Mouse (Mus musculus) heart, postnatal 0 days (tissue): Measurements from ENCODE around the gene Npff.

Experiments
- CTCF ChIP-seq: IDR thresholded peaks from 2 replicates; pipeline ENCODE4 v1.5.1; 2016; ENCODE audit warnings: antibody characterized with exemption, control low read depth, low read depth
- EP300 ChIP-seq: IDR thresholded peaks from 2 replicates; pipeline ENCODE4 v1.6.1; 2016; ENCODE audit warnings: antibody characterized with exemption, low read depth

DNA sequence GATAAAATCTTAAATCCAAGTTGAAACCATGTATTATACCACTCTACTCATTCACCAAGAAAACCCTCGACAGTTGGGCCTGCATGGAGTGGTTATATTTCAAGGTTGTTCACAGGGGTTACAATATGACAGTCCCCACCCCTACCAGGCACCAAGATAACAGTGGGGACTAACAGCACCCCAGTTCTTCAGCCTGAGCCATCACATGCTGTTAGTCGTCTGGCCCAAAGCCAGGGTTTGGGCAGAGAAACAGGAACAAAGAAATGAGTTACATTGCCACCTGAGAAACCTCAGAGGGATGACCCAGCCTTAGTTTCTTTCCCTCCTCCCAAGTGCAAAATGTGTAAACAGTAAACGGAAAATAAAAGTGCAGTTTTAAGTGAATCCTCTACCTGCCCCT, 25.4 kb downstream of the Npff start:
- no peak for TF ChIP-seq CTCF
- TF ChIP-seq EP300, result no peak
